Mouse (Mus musculus): ENCODE data around the gene Ndufaf3. TPM values are rescaled to one million over a fixed set of nuclear protein-coding genes. Genes with fewer than 3 reads are reported as not detected.

The Ndufaf3 gene
- total and polyA plus RNA-seq, 2 experiments from 2014 or later = 84.4 to 86.1 TPM

DNA sequence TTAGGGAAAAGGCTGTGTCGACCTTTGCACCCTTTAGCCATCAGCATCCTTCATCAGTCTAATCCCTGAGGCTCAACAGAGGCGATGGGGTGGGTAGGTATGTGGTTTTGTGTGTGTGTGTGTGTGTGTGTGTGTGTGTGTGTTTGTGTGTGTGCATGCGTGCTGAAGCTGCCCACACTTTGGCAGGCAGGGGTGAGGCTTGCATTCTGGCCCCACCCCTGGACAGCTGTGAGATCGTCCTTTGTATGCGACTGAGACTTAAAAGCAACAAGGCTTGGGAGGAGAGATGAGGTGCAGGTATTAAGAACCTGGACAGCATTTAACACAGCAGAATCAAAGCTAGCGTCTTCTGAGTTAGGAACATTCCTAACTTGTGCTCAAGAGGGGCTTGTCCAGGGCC, 9.8 kb upstream of the Ndufaf3 start:
- Histone ChIP-seq H3K27ac (ENCODE audit: low read depth) (no peak overlapping the region), H3K4me3 (ENCODE audit: low read depth, low read length) (no peak overlapping the region), H3K9me3 (replicated peaks; ENCODE audit: control insufficient read depth, low read length) (no peaks in the 10 kb centered on the region), H3K36me3 (replicated peaks; ENCODE audit: control insufficient read depth, insufficient read depth, low read length) (peaks cover 31% of the 10 kb centered on the region), H3K27me3 (ENCODE audit: control insufficient read depth, insufficient read depth, low read length) (no peaks in the 10 kb centered on the region), H3K9ac (replicated peaks; ENCODE audit: low read depth, low read length) (no peak overlapping the region), H3K4me2 (ENCODE audit: low read depth, low read length) (no peak overlapping the region), H3K4me1 (ENCODE audit: control insufficient read depth, insufficient read depth) (peaks cover 14% of the 10 kb centered on the region)
- TF ChIP-seq CTCF (IDR thresholded peaks at IDR 0.05; ENCODE audit: low read depth) = no peak
- no peak for TF ChIP-seq EP300 (IDR thresholded peaks at IDR 0.05; ENCODE audit: low read depth)
- 54% methylated on average over 6 of the region's 6 CpGs for WGBS
- no peak for DNase-seq (ENCODE audit: low spot score)
- no peak for ATAC-seq (ENCODE audit: insufficient read depth, low read depth)

DNA sequence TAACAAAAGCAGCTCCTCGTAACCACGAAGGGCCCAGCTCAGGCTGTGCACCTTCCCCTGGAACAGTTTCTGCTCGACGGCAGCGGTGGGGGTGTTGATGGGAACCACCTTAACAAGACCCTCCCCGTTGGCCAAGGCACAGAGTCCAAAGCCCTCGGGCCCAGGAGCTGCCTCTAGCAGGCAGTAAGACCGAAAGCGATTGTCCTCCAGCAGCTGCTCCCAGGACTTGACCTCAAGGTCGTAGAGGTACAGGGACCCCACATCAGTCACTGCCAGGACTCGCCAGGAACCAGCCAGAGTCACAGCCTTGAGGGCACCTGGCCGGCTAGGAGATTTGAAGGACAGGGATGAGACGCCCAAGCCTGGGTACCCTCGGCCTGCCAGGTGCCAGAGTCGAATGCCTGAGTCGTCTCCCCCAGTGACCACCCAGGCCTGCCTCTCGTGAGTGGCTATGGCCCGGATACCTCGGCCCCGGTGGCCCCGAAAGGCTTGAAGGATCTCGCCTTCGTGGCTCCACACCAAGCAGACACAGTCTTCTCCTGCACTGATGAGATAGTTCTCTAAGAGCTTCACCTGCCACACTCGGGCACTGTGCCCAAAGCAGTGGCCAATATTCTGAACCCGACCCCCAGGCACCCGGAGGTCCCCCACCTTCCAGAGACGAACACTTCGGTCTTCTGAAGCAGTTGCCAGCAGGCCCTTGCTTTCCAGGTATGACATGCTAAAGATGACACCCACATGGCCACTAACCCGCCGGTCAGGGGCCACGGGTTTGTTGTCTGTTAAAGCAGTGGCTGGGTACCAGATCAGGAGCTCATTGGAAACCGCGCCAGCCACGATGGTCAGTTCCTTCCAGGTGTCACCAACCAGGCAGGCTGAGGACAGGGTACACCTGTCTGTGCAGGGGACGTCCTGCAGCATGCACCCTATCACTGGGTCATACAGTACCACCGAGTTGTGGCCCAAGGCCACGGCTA, 8.4 kb upstream of the Ndufaf3 start:
- H3K36me3 ChIP-seq (replicated peaks; ENCODE audit: control insufficient read depth, insufficient read depth, low read length) = peaks cover 37% of the 10 kb centered on the region
- DNase-seq (ENCODE audit: low spot score) (no peak), ATAC-seq (ENCODE audit: insufficient read depth, low read depth) (no peak)
- no peak overlapping the region for H3K4me3 ChIP-seq (ENCODE audit: low read depth, low read length)
- H3K9ac ChIP-seq (replicated peaks; ENCODE audit: low read depth, low read length) = no peak overlapping the region
- 82% methylated on average over 37 of the region's 37 CpGs for WGBS
- H3K4me2 ChIP-seq (ENCODE audit: low read depth, low read length) = no peak overlapping the region
- no peaks in the 10 kb centered on the region for H3K9me3 ChIP-seq (replicated peaks; ENCODE audit: control insufficient read depth, low read length)
- H3K27ac ChIP-seq (ENCODE audit: low read depth) = no peak overlapping the region
- peaks cover 15% of the 10 kb centered on the region for H3K4me1 ChIP-seq (ENCODE audit: control insufficient read depth, insufficient read depth)
- H3K27me3 ChIP-seq (ENCODE audit: control insufficient read depth, insufficient read depth, low read length) = no peaks in the 10 kb centered on the region
- no peak for TF ChIP-seq EP300 (IDR thresholded peaks at IDR 0.05; ENCODE audit: low read depth)
- no peak for TF ChIP-seq CTCF (IDR thresholded peaks at IDR 0.05; ENCODE audit: low read depth)

DNA sequence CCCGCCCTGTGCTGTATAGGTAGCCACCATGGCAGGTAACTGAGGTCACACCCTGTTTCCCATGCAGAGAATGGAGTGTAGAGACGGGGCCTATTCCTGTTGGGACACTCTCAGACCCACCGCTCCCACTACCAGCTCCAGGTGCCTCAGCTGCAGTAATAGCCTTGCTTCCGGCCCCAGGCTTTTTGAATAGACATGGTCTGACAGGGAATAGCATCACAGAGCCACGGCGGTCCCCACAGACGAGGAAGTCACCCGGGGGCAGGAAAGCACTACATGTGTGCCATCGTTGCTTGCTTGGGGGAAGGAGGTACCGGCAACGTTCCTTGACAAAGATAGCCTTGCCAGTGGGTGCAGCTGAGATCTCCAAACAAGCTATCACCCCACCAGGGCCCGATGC, 7.7 kb upstream of the Ndufaf3 start:
- no peak for ATAC-seq (ENCODE audit: insufficient read depth, low read depth)
- TF ChIP-seq EP300 (IDR thresholded peaks at IDR 0.05; ENCODE audit: low read depth) (no peak), CTCF (IDR thresholded peaks at IDR 0.05; ENCODE audit: low read depth) (no peak)
- Histone ChIP-seq H3K27me3 (ENCODE audit: control insufficient read depth, insufficient read depth, low read length) (no peaks in the 10 kb centered on the region), H3K4me2 (ENCODE audit: low read depth, low read length) (no peak overlapping the region), H3K36me3 (replicated peaks; ENCODE audit: control insufficient read depth, insufficient read depth, low read length) (peaks cover 37% of the 10 kb centered on the region), H3K9ac (replicated peaks; ENCODE audit: low read depth, low read length) (no peak overlapping the region), H3K4me1 (ENCODE audit: control insufficient read depth, insufficient read depth) (peaks cover 22% of the 10 kb centered on the region), H3K27ac (ENCODE audit: low read depth) (no peak overlapping the region), H3K4me3 (ENCODE audit: low read depth, low read length) (no peak overlapping the region), H3K9me3 (replicated peaks; ENCODE audit: control insufficient read depth, low read length) (no peaks in the 10 kb centered on the region)
- WGBS = 86% methylated on average over 12 of the region's 12 CpGs
- no peak for DNase-seq (ENCODE audit: low spot score)

DNA sequence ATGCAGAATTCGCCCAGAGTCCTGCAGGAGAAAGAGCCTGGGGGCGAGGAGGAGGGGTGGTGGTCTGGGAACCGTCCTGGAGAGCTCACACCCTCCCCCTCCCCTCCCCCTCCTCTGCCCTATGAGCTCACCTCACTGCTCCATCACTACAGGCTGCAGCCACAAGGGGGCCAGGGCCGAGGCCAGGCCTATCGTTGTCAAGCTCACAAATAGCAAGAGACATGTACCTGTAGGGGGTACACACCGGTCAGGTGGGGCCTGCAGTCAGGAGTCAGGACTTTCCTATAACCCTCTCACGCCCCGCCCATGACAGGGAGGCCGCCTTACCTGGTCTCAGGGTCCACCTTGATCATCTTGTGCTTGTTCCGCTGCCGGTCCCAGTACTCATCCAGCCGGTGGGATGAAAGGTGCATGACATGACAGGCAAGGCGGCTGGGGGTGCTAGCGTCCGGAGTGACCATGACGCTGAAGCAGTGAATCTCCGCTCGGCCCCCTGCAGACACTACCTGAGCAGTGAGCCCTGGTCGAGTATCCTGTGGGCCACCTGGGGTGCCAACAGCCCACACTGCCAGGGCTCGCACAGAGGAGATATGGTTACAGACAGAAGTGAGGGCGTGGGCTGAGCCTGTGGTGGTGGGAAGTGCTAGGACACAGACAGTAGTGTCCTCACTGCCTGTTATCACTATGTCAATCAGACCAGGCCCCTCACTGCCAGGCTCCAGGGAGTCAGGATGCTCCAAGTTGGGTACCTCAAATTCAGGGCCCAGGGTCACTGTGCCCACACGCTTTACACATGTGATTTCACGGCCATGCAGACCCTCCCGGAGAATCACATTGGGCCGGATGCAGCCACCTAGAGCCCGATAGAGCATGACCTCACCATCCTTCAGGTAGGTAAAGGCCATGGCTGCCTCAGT, 6.8 kb upstream of the Ndufaf3 start:
- H3K4me3 ChIP-seq (ENCODE audit: low read depth, low read length) = no peak overlapping the region
- 48% methylated on average over 26 of the region's 26 CpGs for WGBS
- H3K4me2 ChIP-seq (ENCODE audit: low read depth, low read length) = no peak overlapping the region
- TF ChIP-seq CTCF (IDR thresholded peaks at IDR 0.05; ENCODE audit: low read depth) = peak; percentile 67
- TF ChIP-seq EP300 (IDR thresholded peaks at IDR 0.05; ENCODE audit: low read depth) = no peak
- H3K4me1 ChIP-seq (ENCODE audit: control insufficient read depth, insufficient read depth) = peaks cover 20% of the 10 kb centered on the region
- DNase-seq (ENCODE audit: low spot score) (peak; percentile 45), ATAC-seq (ENCODE audit: insufficient read depth, low read depth) (no peak)
- no peaks in the 10 kb centered on the region for H3K9me3 ChIP-seq (replicated peaks; ENCODE audit: control insufficient read depth, low read length)
- H3K9ac ChIP-seq (replicated peaks; ENCODE audit: low read depth, low read length) = no peak overlapping the region
- H3K27ac ChIP-seq (ENCODE audit: low read depth) = no peak overlapping the region
- H3K36me3 ChIP-seq (replicated peaks; ENCODE audit: control insufficient read depth, insufficient read depth, low read length) = peaks cover 37% of the 10 kb centered on the region
- no peaks in the 10 kb centered on the region for H3K27me3 ChIP-seq (ENCODE audit: control insufficient read depth, insufficient read depth, low read length)

DNA sequence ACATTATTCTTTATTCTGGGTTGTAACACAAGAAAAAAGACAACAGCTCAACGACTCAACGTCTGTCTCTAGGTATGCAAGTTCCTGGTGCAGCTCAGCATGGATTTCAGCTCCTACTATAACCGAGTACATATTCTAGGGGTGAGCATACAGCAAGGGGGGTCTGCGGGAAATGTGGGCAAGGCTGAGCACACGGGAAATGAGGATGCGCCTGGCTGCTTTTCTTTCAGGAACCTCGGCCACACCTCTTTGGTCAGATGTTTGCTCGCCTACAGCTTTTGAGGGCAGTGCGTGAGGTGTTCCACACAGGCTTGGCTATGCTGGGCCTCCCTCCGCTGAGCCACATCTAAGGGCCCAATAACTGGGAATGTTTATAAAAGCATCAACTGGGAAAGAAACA, 5.1 kb upstream of the Ndufaf3 start:
- TF ChIP-seq CTCF (IDR thresholded peaks at IDR 0.05; ENCODE audit: low read depth) (no peak), EP300 (IDR thresholded peaks at IDR 0.05; ENCODE audit: low read depth) (no peak)
- Histone ChIP-seq H3K9me3 (replicated peaks; ENCODE audit: control insufficient read depth, low read length) (no peaks in the 10 kb centered on the region), H3K4me1 (ENCODE audit: control insufficient read depth, insufficient read depth) (peaks cover 28% of the 10 kb centered on the region), H3K9ac (replicated peaks; ENCODE audit: low read depth, low read length) (no peak overlapping the region), H3K27ac (ENCODE audit: low read depth) (no peak overlapping the region), H3K4me3 (ENCODE audit: low read depth, low read length) (no peak overlapping the region), H3K4me2 (ENCODE audit: low read depth, low read length) (no peak overlapping the region), H3K27me3 (ENCODE audit: control insufficient read depth, insufficient read depth, low read length) (no peaks in the 10 kb centered on the region), H3K36me3 (replicated peaks; ENCODE audit: control insufficient read depth, insufficient read depth, low read length) (peaks cover 37% of the 10 kb centered on the region)
- DNase-seq (ENCODE audit: low spot score) = no peak
- ATAC-seq (ENCODE audit: insufficient read depth, low read depth) = no peak
- WGBS = 85% methylated on average over 10 of the region's 10 CpGs

Data from heart, postnatal 0 days (tissue).